Mouse (Mus musculus): ENCODE results near the gene Pbp2. TPM values are rescaled to one million over a fixed set of nuclear protein-coding genes. Genes with fewer than 3 reads are reported as not detected.

Gene Pbp2
- polyA plus RNA-seq, 1 experiment from 2014 or later: not detected

GRCm38 (mm10) chr6:135324686-135325300 is 14.6 kb upstream of the Pbp2 start:
- H3K4me2 ChIP-seq (replicated peaks): no peak overlapping the region
- no peaks in the 10 kb centered on the region for H3K27me3 ChIP-seq
- H3K4me3 ChIP-seq: no peak overlapping the region
- no peaks in the 10 kb centered on the region for H3K9me3 ChIP-seq
- 83% methylated on average over 9 of the region's 9 CpGs for WGBS
- peaks cover 8% of the 10 kb centered on the region for H3K4me1 ChIP-seq
- no peak overlapping the region for H3K9ac ChIP-seq
- H3K36me3 ChIP-seq: no peaks in the 10 kb centered on the region
- no peak overlapping the region for H3K27ac ChIP-seq
- ATAC-seq (ENCODE audit: insufficient number of reproducible peaks, insufficient read depth, low FRiP score, low TSS enrichment): no peak

GRCm38 (mm10) chr6:135324111-135324510 is 13.9 kb upstream of the Pbp2 start:
- no peak overlapping the region for H3K9ac ChIP-seq
- no peak for ATAC-seq (ENCODE audit: insufficient number of reproducible peaks, insufficient read depth, low FRiP score, low TSS enrichment)
- no peaks in the 10 kb centered on the region for H3K36me3 ChIP-seq
- H3K9me3 ChIP-seq: no peaks in the 10 kb centered on the region
- H3K4me2 ChIP-seq (replicated peaks): no peak overlapping the region
- 65% methylated on average over 3 of the region's 3 CpGs for WGBS
- H3K4me3 ChIP-seq: no peak overlapping the region
- no peaks in the 10 kb centered on the region for H3K27me3 ChIP-seq
- H3K27ac ChIP-seq: no peak overlapping the region
- H3K4me1 ChIP-seq: peaks cover 8% of the 10 kb centered on the region

- WGBS: 39% methylated on average over 16 of the region's 16 CpGs
- Histone ChIP-seq H3K4me1 (peaks cover 8% of the 10 kb centered on the region), H3K4me2 (replicated peaks) (no peak overlapping the region; the same call in 1 of the 2 replicates), H3K9ac (no peak overlapping the region), H3K27me3 (no peaks in the 10 kb centered on the region), H3K9me3 (no peaks in the 10 kb centered on the region), H3K27ac (peak overlapping the region; percentile 51), H3K4me3 (no peak overlapping the region), H3K36me3 (no peaks in the 10 kb centered on the region)
- peak; percentile 83 for ATAC-seq (ENCODE audit: insufficient number of reproducible peaks, insufficient read depth, low FRiP score, low TSS enrichment)
Measured at GRCm38 (mm10) chr6:135323311-135323982, 13.2 kb upstream of the Pbp2 start.

GRCm38 (mm10) chr6:135322749-135323148 is 12.5 kb upstream of the Pbp2 start:
- Histone ChIP-seq H3K4me1 (peaks cover 8% of the 10 kb centered on the region), H3K4me2 (replicated peaks) (no peak overlapping the region), H3K27me3 (no peaks in the 10 kb centered on the region), H3K9me3 (no peaks in the 10 kb centered on the region), H3K36me3 (no peaks in the 10 kb centered on the region), H3K27ac (peak overlapping the region; percentile 51), H3K9ac (no peak overlapping the region), H3K4me3 (no peak overlapping the region)
- no peak for ATAC-seq (ENCODE audit: insufficient number of reproducible peaks, insufficient read depth, low FRiP score, low TSS enrichment)
- 54% methylated on average over 7 of the region's 7 CpGs for WGBS

GRCm38 (mm10) chr6:135319431-135319933 is 9.3 kb upstream of the Pbp2 start:
- Histone ChIP-seq H3K9me3 (no peaks in the 10 kb centered on the region), H3K36me3 (no peaks in the 10 kb centered on the region), H3K27ac (no peak overlapping the region), H3K9ac (no peak overlapping the region), H3K27me3 (no peaks in the 10 kb centered on the region), H3K4me3 (no peak overlapping the region), H3K4me2 (replicated peaks) (no peak overlapping the region), H3K4me1 (peaks cover 8% of the 10 kb centered on the region)
- WGBS: 78% methylated on average over 5 of the region's 5 CpGs
- ATAC-seq (ENCODE audit: insufficient number of reproducible peaks, insufficient read depth, low FRiP score, low TSS enrichment): no peak

- H3K4me2 ChIP-seq (replicated peaks): no peak overlapping the region
- H3K27ac ChIP-seq: no peak overlapping the region
- no peak overlapping the region for H3K9ac ChIP-seq
- H3K4me1 ChIP-seq: peaks cover 4% of the 10 kb centered on the region
- no peaks in the 10 kb centered on the region for H3K36me3 ChIP-seq
- H3K27me3 ChIP-seq: no peaks in the 10 kb centered on the region
- no peak overlapping the region for H3K4me3 ChIP-seq
- no peak for ATAC-seq (ENCODE audit: insufficient number of reproducible peaks, insufficient read depth, low FRiP score, low TSS enrichment)
- WGBS: 78% methylated on average over 2 of the region's 2 CpGs
- no peaks in the 10 kb centered on the region for H3K9me3 ChIP-seq
Measured at GRCm38 (mm10) chr6:135316141-135316540, 5.9 kb upstream of the Pbp2 start.

GRCm38 (mm10) chr6:135313981-135314380 is 3.8 kb upstream of the Pbp2 start:
- 48% methylated on average over 9 of the region's 9 CpGs for WGBS
- ATAC-seq (ENCODE audit: insufficient number of reproducible peaks, insufficient read depth, low FRiP score, low TSS enrichment): no peak

GRCm38 (mm10) chr6:135312038-135312437 is 1.8 kb upstream of the Pbp2 start:
- Histone ChIP-seq H3K4me2 (replicated peaks) (no peak overlapping the region), H3K36me3 (no peaks in the 10 kb centered on the region), H3K9ac (no peak overlapping the region), H3K27me3 (no peaks in the 10 kb centered on the region), H3K27ac (no peak overlapping the region), H3K4me1 (peaks cover 4% of the 10 kb centered on the region), H3K4me3 (no peak overlapping the region), H3K9me3 (no peaks in the 10 kb centered on the region)
- ATAC-seq (ENCODE audit: insufficient number of reproducible peaks, insufficient read depth, low FRiP score, low TSS enrichment): no peak
- 77% methylated on average over 5 of the region's 5 CpGs for WGBS

More at GRCm38 (mm10) chr6:135313981-135314380, 3.8 kb upstream of the Pbp2 start:
- H3K27me3 ChIP-seq: no peaks in the 10 kb centered on the region
- H3K4me2 ChIP-seq (replicated peaks): no peak overlapping the region
- H3K36me3 ChIP-seq: no peaks in the 10 kb centered on the region
- H3K9me3 ChIP-seq: no peaks in the 10 kb centered on the region
- no peak overlapping the region for H3K9ac ChIP-seq
- H3K27ac ChIP-seq: no peak overlapping the region
- peaks cover 4% of the 10 kb centered on the region for H3K4me1 ChIP-seq
- H3K4me3 ChIP-seq: no peak overlapping the region

GRCm38 (mm10) chr6:135304576-135305260 is 5.5 kb downstream of the Pbp2 start:
- no peak overlapping the region for H3K4me2 ChIP-seq (replicated peaks)
- ATAC-seq (ENCODE audit: insufficient number of reproducible peaks, insufficient read depth, low FRiP score, low TSS enrichment): 0 out of 2 replicates have a peak, but pooled peaks have one; percentile 41
- 32% methylated on average over 7 of the region's 7 CpGs for WGBS
- no peak overlapping the region for H3K9ac ChIP-seq
- H3K9me3 ChIP-seq: no peaks in the 10 kb centered on the region
- H3K4me1 ChIP-seq: peaks cover 14% of the 10 kb centered on the region; the same call in 1 of the 2 replicates
- H3K27me3 ChIP-seq: no peaks in the 10 kb centered on the region
- no peaks in the 10 kb centered on the region for H3K36me3 ChIP-seq
- no peak overlapping the region for H3K4me3 ChIP-seq
- H3K27ac ChIP-seq: peak overlapping the region; percentile 74

GRCm38 (mm10) chr6:135302421-135303125 is 7.6 kb downstream of the Pbp2 start:
- Histone ChIP-seq H3K27me3 (no peaks in the 10 kb centered on the region), H3K4me2 (replicated peaks) (no peak overlapping the region), H3K4me1 (peaks cover 14% of the 10 kb centered on the region; the same call in 1 of the 2 replicates), H3K9me3 (no peaks in the 10 kb centered on the region), H3K27ac (no peak overlapping the region), H3K36me3 (no peaks in the 10 kb centered on the region), H3K9ac (no peak overlapping the region), H3K4me3 (no peak overlapping the region)
- no peak for ATAC-seq (ENCODE audit: insufficient number of reproducible peaks, insufficient read depth, low FRiP score, low TSS enrichment)
- WGBS: 84% methylated on average over 10 of the region's 10 CpGs

- Histone ChIP-seq H3K4me2 (replicated peaks) (no peak overlapping the region), H3K27me3 (no peaks in the 10 kb centered on the region), H3K27ac (no peak overlapping the region), H3K4me3 (no peak overlapping the region), H3K4me1 (peaks cover 16% of the 10 kb centered on the region; the same call in 1 of the 2 replicates), H3K36me3 (no peaks in the 10 kb centered on the region), H3K9ac (no peak overlapping the region), H3K9me3 (no peaks in the 10 kb centered on the region)
- no peak for ATAC-seq (ENCODE audit: insufficient number of reproducible peaks, insufficient read depth, low FRiP score, low TSS enrichment)
- 88% methylated on average over 4 of the region's 4 CpGs for WGBS
Measured at GRCm38 (mm10) chr6:135300469-135300868, 9.7 kb downstream of the Pbp2 start.

Measured in embryonic facial prominence, embryonic 12.5 days (tissue).